Mouse (Mus musculus): ENCODE measurements around the gene Scyl3.

DNA sequence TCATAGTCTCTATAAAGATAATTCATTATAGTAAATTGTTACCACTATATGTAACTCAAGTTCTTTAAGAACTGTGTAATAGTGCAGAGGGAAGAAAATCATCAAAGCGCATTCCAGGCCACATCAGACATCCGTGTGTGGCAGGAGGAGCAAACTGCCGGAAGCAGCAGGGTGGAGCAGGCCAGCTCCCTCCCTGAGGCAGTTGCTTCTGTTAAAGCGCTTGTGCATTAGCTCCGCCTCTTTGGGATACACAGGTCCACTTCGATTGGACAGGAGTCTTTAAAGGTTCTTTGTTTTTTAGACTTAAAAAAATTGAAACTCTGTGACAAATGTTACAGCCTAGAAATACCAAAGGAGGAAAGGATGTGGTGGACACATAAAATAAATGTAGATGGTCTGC is 13.2 kb downstream of the Scyl3 start:
- TF ChIP-seq CTCF (IDR thresholded peaks at IDR 0.05; ENCODE audit: low read depth, low read length) (no peak), POLR2A (IDR thresholded peaks at IDR 0.05; ENCODE audit: insufficient read depth, low read length) (no peak)
